Mouse (Mus musculus): ENCODE data around the gene Mfsd2a. TPM values are rescaled to one million over a fixed set of nuclear protein-coding genes. Genes with fewer than 3 reads are reported as not detected.
"Not testable (repeated sequence)": the region's sequence is repeated elsewhere in the genome, so short reads cannot be mapped to it uniquely, and the experiment has no call there.

The Mfsd2a gene
- polyA plus RNA-seq, 1 experiment from 2014 or later = 0.06 TPM

GRCm38 (mm10) chr4:122992276-122992675, 31.3 kb upstream of the Mfsd2a start:
- Histone ChIP-seq H3K27me3 (peaks cover 32% of the 10 kb centered on the region), H3K36me3 (replicated peaks) (no peaks in the 10 kb centered on the region), H3K4me3 (replicated peaks) (no peak overlapping the region), H3K9me3 (replicated peaks) (no peaks in the 10 kb centered on the region), H3K4me2 (no peak overlapping the region), H3K9ac (no peak overlapping the region), H3K4me1 (replicated peaks) (peaks cover 17% of the 10 kb centered on the region), H3K27ac (replicated peaks) (no peak overlapping the region)
- WGBS (ENCODE audit: insufficient replicate concordance) = 51% methylated on average over 3 of the region's 3 CpGs
- no peak for ATAC-seq (ENCODE audit: insufficient read depth)

- H3K4me3 ChIP-seq (replicated peaks) = no peak overlapping the region
- WGBS (ENCODE audit: insufficient replicate concordance) = 13% methylated on average over 1 of the region's 1 CpGs
- H3K9ac ChIP-seq = no peak overlapping the region
- peaks cover 24% of the 10 kb centered on the region for H3K27me3 ChIP-seq
- no peaks in the 10 kb centered on the region for H3K9me3 ChIP-seq (replicated peaks)
- no peak overlapping the region for H3K27ac ChIP-seq (replicated peaks)
- no peak overlapping the region for H3K4me2 ChIP-seq
- peaks cover 9% of the 10 kb centered on the region for H3K4me1 ChIP-seq (replicated peaks)
- no peaks in the 10 kb centered on the region for H3K36me3 ChIP-seq (replicated peaks)
- ATAC-seq (ENCODE audit: insufficient read depth) = no peak
Observed at GRCm38 (mm10) chr4:122991177-122991576, 30.2 kb upstream of the Mfsd2a start.

DNA sequence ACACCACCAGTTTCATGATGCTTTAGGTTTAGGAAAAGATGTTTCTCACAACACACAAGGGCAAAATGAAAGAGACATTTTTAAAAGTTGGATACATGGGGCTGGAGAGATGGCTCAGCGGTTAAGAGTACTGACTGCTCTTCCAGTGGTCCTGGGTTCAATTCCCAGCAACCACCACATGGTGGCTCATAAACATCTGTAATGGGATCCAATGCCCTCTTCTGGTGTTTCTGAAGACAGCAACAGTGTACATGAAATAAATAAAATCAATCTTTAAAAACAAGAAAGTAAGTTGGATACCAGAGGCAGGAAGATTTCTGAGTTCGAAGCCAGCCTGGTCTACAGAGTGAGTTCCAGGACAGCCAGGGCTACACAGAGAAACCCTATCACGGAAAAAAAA, 27.0 kb upstream of the Mfsd2a start:
- not testable (repeated sequence) for ATAC-seq (ENCODE audit: insufficient read depth); H3K9ac ChIP-seq; H3K4me2 ChIP-seq

DNA sequence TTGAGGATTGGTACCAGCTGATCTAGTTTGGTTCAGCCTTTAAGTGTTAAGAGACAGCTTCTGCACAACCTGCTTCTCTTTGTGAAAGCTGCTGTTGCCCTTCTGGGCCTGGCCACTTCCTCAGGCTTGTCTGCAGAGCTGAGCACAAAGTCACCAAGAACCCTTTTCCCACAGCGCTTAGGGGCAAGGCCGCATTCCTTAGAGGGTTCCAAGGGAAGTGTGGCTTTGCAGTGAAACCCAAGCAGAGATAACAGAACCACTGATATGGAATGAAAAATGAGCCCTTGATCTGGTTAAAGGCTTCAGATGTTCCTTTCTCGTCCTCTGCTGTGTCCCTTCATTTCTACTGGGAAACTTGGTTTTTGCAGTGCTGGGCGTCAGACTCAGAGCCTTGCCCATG, 26.4 kb upstream of the Mfsd2a start:
- no peak overlapping the region for H3K4me2 ChIP-seq
- H3K4me1 ChIP-seq (replicated peaks) = no peaks in the 10 kb centered on the region
- H3K36me3 ChIP-seq (replicated peaks) = no peaks in the 10 kb centered on the region
- no peak overlapping the region for H3K27ac ChIP-seq (replicated peaks)
- H3K27me3 ChIP-seq = peaks cover 28% of the 10 kb centered on the region
- no peak for ATAC-seq (ENCODE audit: insufficient read depth)
- H3K4me3 ChIP-seq (replicated peaks) = no peak overlapping the region
- 51% methylated on average over 4 of the region's 4 CpGs for WGBS (ENCODE audit: insufficient replicate concordance)
- no peaks in the 10 kb centered on the region for H3K9me3 ChIP-seq (replicated peaks)
- no peak overlapping the region for H3K9ac ChIP-seq

More for the DNA sequence above, 27.0 kb upstream of the Mfsd2a start:
- H3K27me3 ChIP-seq = peaks cover 23% of the 10 kb centered on the region
- not testable (repeated sequence) for H3K9me3 ChIP-seq (replicated peaks); H3K36me3 ChIP-seq (replicated peaks); H3K27ac ChIP-seq (replicated peaks); H3K4me1 ChIP-seq (replicated peaks); H3K4me3 ChIP-seq (replicated peaks)
- 51% methylated on average over 3 of the region's 3 CpGs for WGBS (ENCODE audit: insufficient replicate concordance)

DNA sequence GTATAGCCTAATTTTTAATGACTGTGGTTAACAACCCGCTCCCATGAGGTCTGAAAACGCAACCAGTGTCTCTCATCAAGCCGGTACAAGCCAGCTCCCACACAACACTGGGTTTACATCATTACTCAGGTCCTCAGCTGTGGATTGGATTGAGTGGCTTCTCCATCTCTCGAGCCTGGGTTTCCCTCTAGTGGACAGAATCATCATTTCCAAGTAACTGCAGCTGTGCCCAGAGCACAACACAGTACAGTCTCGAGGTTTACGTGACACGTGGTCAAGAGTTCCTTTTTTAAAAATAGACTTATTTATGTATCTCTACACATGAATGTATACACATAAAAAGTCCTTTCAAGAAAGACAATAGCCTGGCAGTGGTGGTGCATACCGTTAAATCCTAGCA, 24.1 kb upstream of the Mfsd2a start:
- 16% methylated on average over 8 of the region's 8 CpGs for WGBS (ENCODE audit: insufficient replicate concordance)
- Histone ChIP-seq H3K4me3 (replicated peaks) (no peak overlapping the region), H3K4me1 (replicated peaks) (no peaks in the 10 kb centered on the region), H3K4me2 (no peak overlapping the region), H3K36me3 (replicated peaks) (no peaks in the 10 kb centered on the region), H3K27ac (replicated peaks) (no peak overlapping the region), H3K27me3 (peaks cover 46% of the 10 kb centered on the region), H3K9me3 (replicated peaks) (no peaks in the 10 kb centered on the region), H3K9ac (no peak overlapping the region)
- ATAC-seq (ENCODE audit: insufficient read depth) = no peak

DNA sequence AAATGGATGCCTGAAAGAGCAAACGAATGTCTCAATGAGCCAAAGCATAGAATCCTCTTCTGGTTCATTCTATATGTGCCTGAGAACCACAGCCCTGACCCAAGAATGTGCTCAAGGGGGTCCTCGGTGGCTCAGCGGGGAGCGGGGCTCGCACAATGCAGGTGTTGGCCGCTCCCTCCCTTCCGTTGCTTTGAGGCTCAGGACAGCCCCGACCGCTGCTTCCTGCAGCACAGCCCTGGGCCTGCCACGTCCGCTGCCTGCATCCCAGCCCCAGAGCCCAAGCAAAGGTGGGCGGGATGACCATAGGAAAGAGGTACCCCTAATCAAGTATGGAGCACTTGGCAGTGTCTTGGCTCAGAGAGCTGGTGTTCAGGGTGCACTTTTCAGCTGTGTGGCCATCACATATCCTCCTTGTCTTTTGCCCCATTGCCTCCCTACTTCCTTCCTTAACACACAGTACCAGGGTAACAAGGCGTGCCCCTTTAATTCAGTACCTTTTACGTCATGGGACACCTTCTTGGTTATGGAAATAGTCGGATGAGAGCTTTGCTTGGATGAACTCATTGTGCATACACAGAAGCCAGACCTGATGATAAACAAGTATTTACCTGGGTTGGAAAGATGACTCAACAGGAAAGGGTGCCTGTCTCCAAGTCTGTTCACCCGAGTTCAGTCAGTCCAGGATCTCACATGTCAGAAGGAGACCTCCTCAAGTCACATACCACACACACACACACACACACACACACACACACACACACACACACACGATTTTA, 22.7 kb upstream of the Mfsd2a start:
- Histone ChIP-seq H3K4me3 (replicated peaks) (no peak overlapping the region), H3K27me3 (peaks cover 52% of the 10 kb centered on the region), H3K36me3 (replicated peaks) (no peaks in the 10 kb centered on the region), H3K27ac (replicated peaks) (no peak overlapping the region), H3K9me3 (replicated peaks) (no peaks in the 10 kb centered on the region), H3K9ac (no peak overlapping the region), H3K4me1 (replicated peaks) (no peaks in the 10 kb centered on the region), H3K4me2 (peak overlapping the region; percentile 23; the same call in 1 of the 2 replicates)
- WGBS (ENCODE audit: insufficient replicate concordance) = 10% methylated on average over 17 of the region's 17 CpGs
- ATAC-seq (ENCODE audit: insufficient read depth) = no peak

- Histone ChIP-seq H3K27me3 (peaks cover 53% of the 10 kb centered on the region), H3K4me3 (replicated peaks) (no peak overlapping the region), H3K4me2 (no peak overlapping the region), H3K9ac (no peak overlapping the region), H3K36me3 (replicated peaks) (no peaks in the 10 kb centered on the region), H3K4me1 (replicated peaks) (no peaks in the 10 kb centered on the region), H3K9me3 (replicated peaks) (no peaks in the 10 kb centered on the region), H3K27ac (replicated peaks) (no peak overlapping the region)
- 45% methylated on average over 3 of the region's 3 CpGs for WGBS (ENCODE audit: insufficient replicate concordance)
- ATAC-seq (ENCODE audit: insufficient read depth) = no peak
Observed at GRCm38 (mm10) chr4:122982537-122982936, 21.5 kb upstream of the Mfsd2a start.

DNA sequence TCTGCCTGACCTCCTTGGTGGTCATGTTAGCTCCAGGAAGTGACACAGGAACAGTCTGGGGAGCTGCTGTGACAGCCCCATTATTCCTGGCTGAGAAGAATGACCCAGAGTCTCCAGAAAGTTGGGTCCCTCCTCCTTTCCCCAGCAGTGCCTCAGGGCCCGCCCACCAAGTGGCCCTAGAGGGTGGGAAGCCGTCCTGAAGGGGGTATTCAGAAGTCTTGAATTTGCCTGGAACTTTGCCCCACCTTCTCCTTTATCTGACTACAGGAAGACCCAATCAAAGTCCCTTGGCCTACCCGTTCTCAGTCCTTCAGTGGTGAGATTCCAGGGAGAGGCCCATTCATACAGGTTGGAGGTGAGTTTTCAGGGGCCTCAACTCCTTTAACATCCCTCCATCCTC, 20.9 kb upstream of the Mfsd2a start:
- no peaks in the 10 kb centered on the region for H3K9me3 ChIP-seq (replicated peaks)
- no peak overlapping the region for H3K4me3 ChIP-seq (replicated peaks)
- 29% methylated on average over 3 of the region's 3 CpGs for WGBS (ENCODE audit: insufficient replicate concordance)
- no peak overlapping the region for H3K4me2 ChIP-seq
- no peaks in the 10 kb centered on the region for H3K36me3 ChIP-seq (replicated peaks)
- no peaks in the 10 kb centered on the region for H3K4me1 ChIP-seq (replicated peaks)
- H3K27me3 ChIP-seq = peaks cover 53% of the 10 kb centered on the region
- H3K27ac ChIP-seq (replicated peaks) = no peak overlapping the region
- H3K9ac ChIP-seq = no peak overlapping the region
- no peak for ATAC-seq (ENCODE audit: insufficient read depth)

- 34% methylated on average over 7 of the region's 7 CpGs for WGBS (ENCODE audit: insufficient replicate concordance)
- no peaks in the 10 kb centered on the region for H3K4me1 ChIP-seq (replicated peaks)
- peaks cover 51% of the 10 kb centered on the region for H3K27me3 ChIP-seq
- H3K9me3 ChIP-seq (replicated peaks) = no peaks in the 10 kb centered on the region
- no peak overlapping the region for H3K9ac ChIP-seq
- no peak overlapping the region for H3K4me2 ChIP-seq
- no peak overlapping the region for H3K4me3 ChIP-seq (replicated peaks)
- no peaks in the 10 kb centered on the region for H3K36me3 ChIP-seq (replicated peaks)
- H3K27ac ChIP-seq (replicated peaks) = no peak overlapping the region
- ATAC-seq (ENCODE audit: insufficient read depth) = no peak
Observed at GRCm38 (mm10) chr4:122981238-122981637, 20.2 kb upstream of the Mfsd2a start.

DNA sequence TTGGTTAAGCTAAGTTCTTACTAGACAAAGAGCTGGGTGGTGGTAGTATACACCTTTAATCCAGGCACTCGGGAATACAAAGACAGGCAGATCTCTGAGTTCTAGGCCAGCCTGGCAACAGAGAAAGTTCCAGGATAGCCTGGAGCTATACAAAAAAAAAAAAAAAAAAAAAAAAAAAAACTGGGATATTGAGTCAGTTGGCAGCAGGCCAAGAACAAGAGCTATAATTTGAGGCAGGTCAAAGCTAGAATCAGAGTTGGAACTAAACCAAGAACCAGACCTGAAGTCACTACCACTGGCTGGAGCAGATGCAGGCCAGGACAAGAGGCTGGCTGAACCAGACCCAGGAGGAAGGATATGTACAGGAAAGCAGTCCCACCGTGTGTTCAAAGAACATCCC, 19.7 kb upstream of the Mfsd2a start:
- H3K9me3 ChIP-seq (replicated peaks) = no peaks in the 10 kb centered on the region
- H3K4me2 ChIP-seq = no peak overlapping the region
- no peak for ATAC-seq (ENCODE audit: insufficient read depth)
- no peaks in the 10 kb centered on the region for H3K36me3 ChIP-seq (replicated peaks)
- H3K4me3 ChIP-seq (replicated peaks) = no peak overlapping the region
- H3K9ac ChIP-seq = no peak overlapping the region
- H3K27ac ChIP-seq (replicated peaks) = no peak overlapping the region
- no peaks in the 10 kb centered on the region for H3K4me1 ChIP-seq (replicated peaks)
- WGBS (ENCODE audit: insufficient replicate concordance) = 41% methylated on average over 2 of the region's 2 CpGs
- H3K27me3 ChIP-seq = peaks cover 51% of the 10 kb centered on the region

- peaks cover 47% of the 10 kb centered on the region for H3K27me3 ChIP-seq
- no peaks in the 10 kb centered on the region for H3K4me1 ChIP-seq (replicated peaks)
- no peak overlapping the region for H3K4me3 ChIP-seq (replicated peaks)
- H3K4me2 ChIP-seq = no peak overlapping the region
- H3K9me3 ChIP-seq (replicated peaks) = no peaks in the 10 kb centered on the region
- H3K9ac ChIP-seq = no peak overlapping the region
- no peaks in the 10 kb centered on the region for H3K36me3 ChIP-seq (replicated peaks)
- 46% methylated on average over 3 of the region's 3 CpGs for WGBS (ENCODE audit: insufficient replicate concordance)
- H3K27ac ChIP-seq (replicated peaks) = no peak overlapping the region
- ATAC-seq (ENCODE audit: insufficient read depth) = no peak
Observed at GRCm38 (mm10) chr4:122979826-122980225, 18.8 kb upstream of the Mfsd2a start.

DNA sequence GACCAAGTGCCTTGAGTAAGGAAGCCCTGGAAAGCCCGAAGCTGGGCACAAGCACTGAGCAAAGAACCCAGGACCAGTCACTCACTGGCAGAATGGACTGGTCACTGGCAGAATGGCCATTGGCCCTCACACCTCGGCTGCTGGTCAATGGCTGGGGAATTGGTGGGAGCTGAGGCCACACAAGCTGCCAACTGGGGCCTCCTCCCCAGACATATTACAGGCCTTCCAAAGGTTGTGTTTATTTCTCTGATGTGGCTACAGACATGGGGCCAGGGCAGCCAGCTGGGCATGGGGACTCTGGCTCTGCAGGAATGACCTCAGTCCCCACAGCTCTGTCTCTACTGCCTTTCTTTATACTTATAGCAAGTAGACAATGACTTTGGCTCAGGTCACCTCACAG, 17.9 kb upstream of the Mfsd2a start:
- Histone ChIP-seq H3K27ac (replicated peaks) (no peak overlapping the region), H3K9ac (no peak overlapping the region), H3K27me3 (peaks cover 39% of the 10 kb centered on the region), H3K4me1 (replicated peaks) (no peaks in the 10 kb centered on the region), H3K4me2 (no peak overlapping the region), H3K9me3 (replicated peaks) (no peaks in the 10 kb centered on the region), H3K4me3 (replicated peaks) (no peak overlapping the region), H3K36me3 (replicated peaks) (no peaks in the 10 kb centered on the region)
- no peak for ATAC-seq (ENCODE audit: insufficient read depth)
- 60% methylated on average over 2 of the region's 2 CpGs for WGBS (ENCODE audit: insufficient replicate concordance)
